Mouse (Mus musculus): ENCODE data around the gene Tmigd1. TPM values are rescaled to one million over a fixed set of nuclear protein-coding genes. Genes with fewer than 3 reads are reported as not detected.
A peak's percentile ranks its signal among the peaks of the same experiment; 100 is the strongest.

Gene Tmigd1
- total and polyA plus RNA-seq, 2 experiments from 2014 or later, result not detected

- no peak overlapping the region for H3K27ac ChIP-seq (ENCODE audit: low read depth, low read length)
- H3K4me2 ChIP-seq (ENCODE audit: low read depth), result no peak overlapping the region
- no peaks in the 10 kb centered on the region for H3K4me1 ChIP-seq (ENCODE audit: insufficient read depth)
- no peak overlapping the region for H3K4me3 ChIP-seq (ENCODE audit: low read depth, low read length)
- TF ChIP-seq CTCF (IDR thresholded peaks at IDR 0.05; ENCODE audit: low read depth), result no peak
- H3K27me3 ChIP-seq (ENCODE audit: insufficient read depth, low read length), result no peaks in the 10 kb centered on the region
- ATAC-seq (no peak), DNase-seq (no peak)
- H3K9me3 ChIP-seq (ENCODE audit: low read length), result no peaks in the 10 kb centered on the region
- no peaks in the 10 kb centered on the region for H3K36me3 ChIP-seq (ENCODE audit: insufficient read depth)
- 98% methylated on average over 3 of the region's 3 CpGs for WGBS
- no peak overlapping the region for H3K9ac ChIP-seq
Observed at GRCm38 (mm10) chr11:76898751-76899150, 3.2 kb upstream of the Tmigd1 start.

- peak; percentile 38; the same call in 1 of the 2 replicates for TF ChIP-seq CTCF (IDR thresholded peaks at IDR 0.05; ENCODE audit: low read depth)
- Histone ChIP-seq H3K4me2 (ENCODE audit: low read depth) (no peak overlapping the region), H3K9me3 (ENCODE audit: low read length) (no peaks in the 10 kb centered on the region), H3K9ac (no peak overlapping the region), H3K27ac (ENCODE audit: low read depth, low read length) (no peak overlapping the region), H3K4me3 (ENCODE audit: low read depth, low read length) (no peak overlapping the region), H3K27me3 (ENCODE audit: insufficient read depth, low read length) (no peaks in the 10 kb centered on the region), H3K36me3 (ENCODE audit: insufficient read depth) (no peaks in the 10 kb centered on the region), H3K4me1 (ENCODE audit: insufficient read depth) (no peaks in the 10 kb centered on the region)
- DNase-seq (no peak), ATAC-seq (no peak)
- WGBS, result 62% methylated on average over 5 of the region's 5 CpGs
Observed at GRCm38 (mm10) chr11:76899758-76900738, 1.9 kb upstream of the Tmigd1 start.

- H3K27ac ChIP-seq (ENCODE audit: low read depth, low read length), result no peak overlapping the region
- DNase-seq (no peak), ATAC-seq (no peak)
- H3K4me2 ChIP-seq (ENCODE audit: low read depth), result no peak overlapping the region
- no peaks in the 10 kb centered on the region for H3K36me3 ChIP-seq (ENCODE audit: insufficient read depth)
- no peak overlapping the region for H3K9ac ChIP-seq
- no peak for TF ChIP-seq CTCF (IDR thresholded peaks at IDR 0.05; ENCODE audit: low read depth)
- no peaks in the 10 kb centered on the region for H3K27me3 ChIP-seq (ENCODE audit: insufficient read depth, low read length)
- no peaks in the 10 kb centered on the region for H3K9me3 ChIP-seq (ENCODE audit: low read length)
- 87% methylated on average over 2 of the region's 2 CpGs for WGBS
- no peaks in the 10 kb centered on the region for H3K4me1 ChIP-seq (ENCODE audit: insufficient read depth)
- H3K4me3 ChIP-seq (ENCODE audit: low read depth, low read length), result no peak overlapping the region
Observed at GRCm38 (mm10) chr11:76904340-76904739, 2.4 kb downstream of the Tmigd1 start.

GRCm38 (mm10) chr11:76908651-76909050 lies 6.7 kb downstream of the Tmigd1 start:
- Histone ChIP-seq H3K4me3 (ENCODE audit: low read depth, low read length) (no peak overlapping the region), H3K9ac (no peak overlapping the region), H3K4me2 (ENCODE audit: low read depth) (no peak overlapping the region), H3K27me3 (ENCODE audit: insufficient read depth, low read length) (no peaks in the 10 kb centered on the region), H3K9me3 (ENCODE audit: low read length) (no peaks in the 10 kb centered on the region), H3K36me3 (ENCODE audit: insufficient read depth) (no peaks in the 10 kb centered on the region), H3K27ac (ENCODE audit: low read depth, low read length) (no peak overlapping the region), H3K4me1 (ENCODE audit: insufficient read depth) (peaks cover 7% of the 10 kb centered on the region; the same call in 1 of the 2 replicates)
- DNase-seq, result no peak
- no peak for TF ChIP-seq CTCF (IDR thresholded peaks at IDR 0.05; ENCODE audit: low read depth)
- no peak for ATAC-seq
- 69% methylated on average over 7 of the region's 7 CpGs for WGBS

- Histone ChIP-seq H3K27ac (ENCODE audit: low read depth, low read length) (peak overlapping the region; percentile 80), H3K4me2 (ENCODE audit: low read depth) (peak overlapping the region; percentile 1; the same call in 1 of the 2 replicates), H3K4me1 (ENCODE audit: insufficient read depth) (peaks cover 7% of the 10 kb centered on the region; the same call in 1 of the 2 replicates), H3K27me3 (ENCODE audit: insufficient read depth, low read length) (no peaks in the 10 kb centered on the region), H3K9me3 (ENCODE audit: low read length) (no peaks in the 10 kb centered on the region), H3K4me3 (ENCODE audit: low read depth, low read length) (no peak overlapping the region), H3K9ac (peak overlapping the region; percentile 19; the same call in 1 of the 2 replicates), H3K36me3 (ENCODE audit: insufficient read depth) (no peaks in the 10 kb centered on the region)
- TF ChIP-seq CTCF (IDR thresholded peaks at IDR 0.05; ENCODE audit: low read depth), result no peak
- ATAC-seq (peak; percentile 87), DNase-seq (peak; percentile 59)
- WGBS, result 16% methylated on average over 3 of the region's 3 CpGs
Observed at GRCm38 (mm10) chr11:76911325-76912054, 9.5 kb downstream of the Tmigd1 start.

GRCm38 (mm10) chr11:76912055-76912395 lies 10.1 kb downstream of the Tmigd1 start:
- Histone ChIP-seq H3K4me3 (ENCODE audit: low read depth, low read length) (no peak overlapping the region), H3K36me3 (ENCODE audit: insufficient read depth) (no peaks in the 10 kb centered on the region), H3K27me3 (ENCODE audit: insufficient read depth, low read length) (no peaks in the 10 kb centered on the region), H3K9ac (no peak overlapping the region), H3K27ac (ENCODE audit: low read depth, low read length) (peak overlapping the region; percentile 29; the same call in 1 of the 2 replicates), H3K4me1 (ENCODE audit: insufficient read depth) (peaks cover 7% of the 10 kb centered on the region; the same call in 1 of the 2 replicates), H3K4me2 (ENCODE audit: low read depth) (no peak overlapping the region), H3K9me3 (ENCODE audit: low read length) (no peaks in the 10 kb centered on the region)
- DNase-seq (peak; percentile 85), ATAC-seq (peak; percentile 87)
- 25% methylated on average over 7 of the region's 7 CpGs for WGBS
- TF ChIP-seq CTCF (IDR thresholded peaks at IDR 0.05; ENCODE audit: low read depth), result no peak
